Mouse (Mus musculus) kidney, embryonic 14.5 days (tissue): Measurements from ENCODE around the gene Actl9. TPM values are rescaled to one million over a fixed set of nuclear protein-coding genes. Genes with fewer than 3 reads are reported as not detected.
A peak's percentile ranks its signal among the peaks of the same experiment; 100 is the strongest.

Experiments
- ATAC-seq: fragments of 200-750 bp; cut with Nextera tagmentation; 2 replicates; pipeline ENCODE4 v1.8.0; 2017; ENCODE audit warnings: moderate number of reproducible peaks, mild to moderate bottlenecking, moderate TSS enrichment, moderate library complexity; ENCODE audit not compliant: low FRiP score, low TSS enrichment
- H3K27ac ChIP-seq: fragments of 300-500 bp; sonication (generic); 2 replicates; pipeline ENCODE4 v1.5.1; 2014; ENCODE audit warnings: low read depth, mild to moderate bottlenecking, low read length, moderate library complexity, mixed read lengths
- H3K27me3 ChIP-seq: fragments of 300-500 bp; sonication (generic); 2 replicates; pipeline ENCODE4 v1.6.1; 2014; ENCODE audit warnings: mild to moderate bottlenecking, low read length; ENCODE audit not compliant: control insufficient read depth, insufficient read depth
- H3K36me3 ChIP-seq: fragments of 300-500 bp; sonication (generic); 2 replicates; pipeline ENCODE4 v1.6.1; 2014; ENCODE audit warnings: low read length, mixed read lengths; ENCODE audit not compliant: control insufficient read depth, insufficient read depth
- H3K4me1 ChIP-seq: fragments of 300-500 bp; sonication (generic); 2 replicates; pipeline ENCODE4 v1.6.1; 2014; ENCODE audit warnings: low read length, mixed read lengths; ENCODE audit not compliant: control insufficient read depth, insufficient read depth
- H3K4me2 ChIP-seq: fragments of 300-500 bp; sonication (generic); replicated peaks from 2 replicates; pipeline ENCODE4 v1.6.1; 2014; ENCODE audit warnings: low read depth, mild to moderate bottlenecking, low read length
- H3K4me3 ChIP-seq: fragments of 300-500 bp; sonication (generic); 2 replicates; pipeline ENCODE4 v1.5.1; 2014; ENCODE audit warnings: mild to moderate bottlenecking, low read length
- H3K9ac ChIP-seq: fragments of 300-500 bp; sonication (generic); 2 replicates; pipeline ENCODE4 v1.6.1; 2014; ENCODE audit warnings: low read depth, mild to moderate bottlenecking, low read length, moderate library complexity
- H3K9me3 ChIP-seq: fragments of 300-500 bp; sonication (generic); 2 replicates; pipeline ENCODE4 v1.6.1; 2016; ENCODE audit warnings: low read length; ENCODE audit not compliant: control insufficient read depth
- WGBS: fragments of 180-500 bp; shearing (Covaris S2); extraction: QIAGEN DNeasy Blood & Tissue Kit; methylation state at CpG from one replicate; pipeline ENCODE4 v1.1.7; 2014; 5-methylcytosine and 5-hydroxymethylcytosine counted together
- polyA plus RNA-seq: library from polyadenylated mRNA; unstranded; fragments of >200 nt; fragmentation: Nextera tagmentation; extraction: Ambion mirVana; gene quantifications from 2 replicates; pipeline ENCODE4 v1.2.1, GENCODE M21; 2014

Actl9 gene
- not detected in 2 replicates for polyA plus RNA-seq

DNA sequence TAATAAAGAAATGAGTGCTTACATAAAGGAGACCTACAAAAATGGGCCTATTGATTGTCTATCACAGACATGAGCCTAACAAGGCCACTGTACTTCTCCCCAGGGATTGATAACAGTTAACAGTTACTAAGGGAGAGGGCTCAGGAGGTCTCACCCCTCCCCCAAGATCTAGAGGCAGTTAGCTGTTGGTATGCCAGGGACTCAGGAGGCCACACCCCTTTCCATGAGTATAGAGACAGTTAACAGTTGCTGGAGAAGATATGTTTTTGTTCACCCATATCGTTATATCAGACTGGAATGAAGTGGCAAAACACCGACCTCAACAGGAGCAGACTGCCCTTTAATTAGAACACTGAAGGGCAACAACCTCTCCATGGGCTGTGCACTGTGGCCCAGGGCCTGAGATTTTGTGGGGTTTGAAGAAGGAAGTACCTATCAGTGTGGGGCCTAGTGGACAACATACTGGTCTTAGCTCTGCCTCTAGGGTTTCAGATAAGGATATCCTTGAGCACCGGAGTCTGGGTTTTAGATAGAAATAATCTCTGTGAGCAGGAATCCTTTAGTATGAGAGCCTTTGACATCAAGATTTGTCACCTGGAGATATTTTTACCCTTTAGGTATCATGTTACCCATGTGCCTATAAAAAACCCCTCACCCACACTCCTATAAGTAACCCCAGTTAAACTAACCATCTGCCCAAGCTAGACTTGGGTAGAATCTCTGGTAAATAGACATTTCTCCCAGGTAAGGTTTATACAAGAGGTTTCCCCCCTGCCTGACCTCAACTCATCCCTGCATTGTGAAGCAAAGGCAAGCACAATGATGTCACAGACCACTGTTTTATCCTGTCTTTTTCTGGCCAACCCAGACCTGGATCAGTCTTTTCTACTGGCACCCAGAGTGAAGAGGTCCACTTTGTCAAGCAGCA, at the start of gene Actl9:
Actl9 (plus strand) TSS at position 878 of the 928 bp plus-strand sequence.
- Histone ChIP-seq H3K9ac (no peak within 1 kb of the TSS), H3K9me3 (no peaks in the 10 kb centered on the region), H3K4me1 (no peaks in the 10 kb centered on the region), H3K27me3 (no peaks in the 10 kb centered on the region), H3K27ac (no peak within 1 kb of the TSS), H3K4me2 (no peak within 1 kb of the TSS), H3K36me3 (no peaks in the 10 kb centered on the region), H3K4me3 (no peak within 1 kb of the TSS)
- WGBS: 85% methylated on average over 3 of the region's 3 CpGs
- no peak for ATAC-seq

DNA sequence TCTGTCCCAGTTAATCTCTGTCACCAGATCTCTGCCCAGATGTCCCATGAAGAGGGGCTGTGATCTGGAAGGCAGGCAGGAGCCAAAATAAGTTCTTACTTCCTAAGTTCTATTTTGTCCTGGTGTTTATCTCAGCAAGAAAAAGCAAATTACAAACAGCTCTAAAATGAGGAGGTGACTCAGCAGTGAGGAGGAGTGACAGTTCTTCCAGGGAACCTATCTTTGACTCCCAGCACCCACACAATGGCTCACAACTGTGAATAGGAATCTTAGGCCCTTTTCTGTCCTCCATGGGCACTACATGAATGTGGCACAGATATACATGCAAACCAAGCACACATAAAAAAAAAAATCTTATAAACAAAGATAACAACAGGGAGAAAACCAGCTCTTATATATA, 47.0 kb upstream of the Actl9 start:
- Histone ChIP-seq H3K36me3 (peaks cover 46% of the 10 kb centered on the region), H3K4me3 (no peak overlapping the region), H3K4me2 (no peak overlapping the region), H3K9ac (no peak overlapping the region), H3K27me3 (no peaks in the 10 kb centered on the region), H3K27ac (no peak overlapping the region), H3K4me1 (no peaks in the 10 kb centered on the region), H3K9me3 (no peaks in the 10 kb centered on the region)
- ATAC-seq: no peak

DNA sequence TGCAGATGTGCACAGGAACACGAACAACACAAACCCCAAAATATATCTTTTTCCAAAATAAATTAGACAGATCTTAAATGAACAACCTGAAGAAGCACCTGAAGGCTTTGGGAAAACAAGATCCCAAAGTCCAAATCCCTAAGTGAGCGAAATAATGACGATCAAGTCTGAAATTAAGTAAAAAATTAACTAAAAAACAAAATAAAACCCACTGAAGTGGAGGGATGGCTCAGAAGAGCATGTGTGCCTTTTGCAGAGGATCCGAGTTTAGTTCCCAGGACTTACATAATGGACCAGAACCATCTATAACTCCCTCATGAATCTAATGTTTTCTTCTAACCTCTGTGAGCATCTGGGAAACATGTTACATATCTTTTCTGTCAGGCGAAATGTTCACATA, 40.4 kb upstream of the Actl9 start:
- H3K4me3 ChIP-seq: no peak overlapping the region
- H3K36me3 ChIP-seq: no peaks in the 10 kb centered on the region
- H3K4me1 ChIP-seq: peaks cover 4% of the 10 kb centered on the region; the same call in 1 of the 2 replicates
- H3K9me3 ChIP-seq: no peaks in the 10 kb centered on the region
- no peak overlapping the region for H3K27ac ChIP-seq
- no peak for ATAC-seq
- 93% methylated on average over 5 of the region's 5 CpGs for WGBS
- H3K9ac ChIP-seq: no peak overlapping the region
- no peak overlapping the region for H3K4me2 ChIP-seq
- no peaks in the 10 kb centered on the region for H3K27me3 ChIP-seq

DNA sequence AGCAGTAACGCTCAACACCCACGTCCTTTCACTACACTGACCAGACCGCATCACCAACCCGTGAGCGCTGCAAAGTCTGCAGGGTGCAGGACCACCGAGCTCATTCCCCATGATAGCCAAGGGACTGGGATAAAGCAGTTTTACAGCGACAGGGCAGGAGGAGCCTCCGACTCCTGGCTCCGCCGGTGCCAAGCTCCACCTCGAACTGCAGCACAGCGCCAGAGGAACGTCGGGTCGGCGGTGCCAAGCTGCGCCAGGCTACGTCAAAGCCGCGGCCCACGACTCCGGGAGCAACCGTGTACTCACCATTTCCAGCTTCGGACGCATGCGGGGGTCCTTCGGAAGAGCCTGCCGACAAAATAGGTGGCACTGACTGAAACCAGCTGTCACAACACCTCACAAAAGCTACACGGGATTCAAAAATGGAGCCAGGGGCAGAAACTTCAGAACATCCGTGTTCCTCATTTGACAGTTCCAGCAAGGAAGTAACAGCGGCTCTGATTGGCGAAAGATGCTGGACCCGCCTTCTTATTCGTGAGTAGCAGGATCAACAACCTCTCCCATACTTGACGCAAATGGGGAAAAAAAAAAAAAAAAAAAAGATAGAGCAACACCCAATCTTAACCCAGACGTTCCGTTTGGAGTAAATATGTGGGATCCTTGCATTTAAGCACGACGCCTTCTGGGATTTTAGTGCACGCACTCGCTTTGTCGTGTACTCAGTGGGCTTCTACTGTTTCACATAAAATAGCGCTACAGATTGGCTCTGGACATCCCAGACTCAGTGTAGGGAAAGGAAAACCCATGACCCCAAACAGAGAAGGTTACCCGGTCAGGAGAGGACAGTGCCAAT, 38.3 kb upstream of the Actl9 start, which contains the start of gene Zfp101:
Zfp101 (minus strand) TSS at position 460 of the 853 bp plus-strand sequence.
- peak within 1 kb of the TSS; percentile 61 for H3K4me3 ChIP-seq
- peaks cover 4% of the 10 kb centered on the region; the same call in 1 of the 2 replicates for H3K4me1 ChIP-seq
- H3K4me2 ChIP-seq: peak within 1 kb of the TSS; percentile 63
- H3K9ac ChIP-seq: peak within 1 kb of the TSS; percentile 77
- no peaks in the 10 kb centered on the region for H3K36me3 ChIP-seq
- peak within 1 kb of the TSS; percentile 3; the same call in 1 of the 2 replicates for H3K27ac ChIP-seq
- H3K27me3 ChIP-seq: no peaks in the 10 kb centered on the region
- H3K9me3 ChIP-seq: no peaks in the 10 kb centered on the region
- ATAC-seq: peak; percentile 99
- WGBS: under 1% methylated on average over 44 of the region's 44 CpGs

DNA sequence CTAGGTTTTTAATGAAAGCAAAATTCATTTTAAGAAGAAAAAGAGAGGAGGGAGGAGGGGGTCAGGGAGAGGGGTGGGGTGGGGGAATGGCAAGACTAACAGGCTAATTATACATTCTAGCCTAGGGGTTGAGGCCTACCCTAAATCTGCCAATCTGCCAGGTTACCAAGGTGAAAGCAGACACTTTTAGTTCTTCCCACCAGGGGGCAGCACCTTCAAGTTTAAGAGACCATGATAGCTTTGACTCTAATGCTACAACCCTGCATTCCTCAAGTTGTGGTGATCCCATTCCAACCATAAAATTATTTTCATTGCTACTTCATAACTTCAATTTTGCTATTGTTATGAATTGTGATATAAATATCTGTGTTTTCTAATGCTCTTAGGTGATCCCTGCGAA, 6.5 kb downstream of the Actl9 start:
- no peak overlapping the region for H3K4me2 ChIP-seq
- no peaks in the 10 kb centered on the region for H3K36me3 ChIP-seq
- no peak overlapping the region for H3K27ac ChIP-seq
- H3K9me3 ChIP-seq: no peaks in the 10 kb centered on the region
- H3K4me3 ChIP-seq: no peak overlapping the region
- 71% methylated on average over 1 of the region's 1 CpGs for WGBS
- ATAC-seq: peak; percentile 52; the same call in 1 of the 2 replicates
- H3K9ac ChIP-seq: no peak overlapping the region
- H3K27me3 ChIP-seq: no peaks in the 10 kb centered on the region
- no peaks in the 10 kb centered on the region for H3K4me1 ChIP-seq

DNA sequence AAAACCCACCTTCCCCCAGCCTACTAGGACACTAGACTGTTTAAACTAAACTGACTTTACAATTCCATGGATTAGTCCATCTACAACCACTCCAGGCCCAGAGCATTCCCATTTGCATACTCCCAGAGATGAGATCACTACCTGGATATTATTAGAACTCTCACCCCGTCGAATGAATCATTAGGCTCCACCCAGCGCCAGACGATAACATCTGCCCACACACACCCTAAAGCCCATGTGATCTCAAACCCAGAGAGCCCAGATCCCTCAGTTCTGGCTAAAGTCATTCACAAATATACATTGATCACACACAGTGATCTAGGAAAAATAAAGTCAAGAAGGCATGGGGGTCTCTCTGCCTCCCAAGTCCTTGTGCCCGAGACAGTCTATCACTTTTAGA, 7.2 kb downstream of the Actl9 start:
- H3K9ac ChIP-seq: no peak overlapping the region
- no peaks in the 10 kb centered on the region for H3K27me3 ChIP-seq
- no peak overlapping the region for H3K4me2 ChIP-seq
- H3K9me3 ChIP-seq: no peaks in the 10 kb centered on the region
- ATAC-seq: 0 out of 2 replicates have a peak, but pooled peaks have one; percentile 39
- no peak overlapping the region for H3K27ac ChIP-seq
- 62% methylated on average over 5 of the region's 5 CpGs for WGBS
- H3K4me3 ChIP-seq: no peak overlapping the region
- no peaks in the 10 kb centered on the region for H3K36me3 ChIP-seq
- no peaks in the 10 kb centered on the region for H3K4me1 ChIP-seq

DNA sequence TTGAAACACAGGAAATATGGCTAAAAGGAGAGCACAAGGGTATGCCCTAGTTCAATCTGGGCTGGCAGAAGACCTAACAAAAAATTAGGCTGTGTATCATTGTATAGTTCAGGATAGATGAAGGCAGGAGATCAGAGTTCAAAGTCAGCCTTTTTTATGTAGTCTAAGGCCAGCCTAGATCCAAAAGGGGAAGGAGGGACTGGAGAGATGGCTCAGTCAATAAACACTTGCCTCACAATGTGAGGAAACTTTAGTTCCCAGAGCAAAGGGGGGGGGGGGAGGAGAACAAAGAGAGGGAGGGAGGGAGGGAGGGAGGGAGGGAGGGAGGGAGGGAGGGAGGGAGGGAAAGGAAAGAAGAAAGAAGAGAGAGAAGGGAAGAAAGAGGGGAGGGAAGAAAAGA, 8.5 kb downstream of the Actl9 start:
- Histone ChIP-seq H3K9me3 (no peaks in the 10 kb centered on the region), H3K4me2 (no peak overlapping the region), H3K27ac (no peak overlapping the region), H3K27me3 (no peaks in the 10 kb centered on the region), H3K4me1 (no peaks in the 10 kb centered on the region), H3K36me3 (no peaks in the 10 kb centered on the region), H3K4me3 (no peak overlapping the region), H3K9ac (no peak overlapping the region)
- ATAC-seq: no peak

DNA sequence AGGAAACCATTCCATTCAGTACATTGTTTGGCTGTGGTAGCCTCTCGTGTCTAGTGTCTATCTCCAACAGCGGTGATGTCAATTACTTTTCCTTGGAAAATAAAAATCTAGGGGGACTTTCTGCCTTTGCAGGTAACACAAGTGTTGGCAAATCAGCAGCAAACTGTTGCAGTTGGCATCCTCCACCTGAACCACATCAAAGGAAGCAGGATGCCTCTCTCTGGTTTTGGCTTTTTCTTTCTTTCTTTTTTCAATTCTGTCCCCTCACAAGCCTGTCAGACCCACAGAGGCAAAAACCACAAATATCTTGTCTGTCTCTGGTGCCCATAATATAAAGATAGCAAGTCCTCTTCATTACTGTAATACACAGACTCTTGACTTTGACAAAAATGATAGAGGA, 23.9 kb downstream of the Actl9 start:
- Histone ChIP-seq H3K9me3 (no peaks in the 10 kb centered on the region), H3K27ac (no peak overlapping the region), H3K27me3 (no peaks in the 10 kb centered on the region), H3K4me2 (no peak overlapping the region), H3K4me3 (no peak overlapping the region), H3K4me1 (no peaks in the 10 kb centered on the region), H3K36me3 (no peaks in the 10 kb centered on the region), H3K9ac (no peak overlapping the region)
- WGBS: 94% methylated on average over 2 of the region's 2 CpGs
- ATAC-seq: no peak
